Mouse (Mus musculus) brain, embryonic 14.5 days (tissue): Measurements from ENCODE around the gene Maml2.

Experiments used
- CTCF ChIP-seq: fragments of 200-500 bp; IDR thresholded peaks from 2 replicates; pipeline ENCODE4 v1.5.1; 2012; ENCODE audit warnings: inconsistent platforms, mild to moderate bottlenecking, moderate library complexity, borderline replicate concordance; ENCODE audit not compliant: insufficient read depth, insufficient read length; ENCODE audit errors: extremely low read depth
- POLR2A ChIP-seq: fragments of 200-500 bp; IDR thresholded peaks from 2 replicates; pipeline ENCODE4 v1.6.1; 2012; ENCODE audit warnings: mild to moderate bottlenecking, inconsistent platforms, borderline replicate concordance; ENCODE audit not compliant: poor library complexity, insufficient read depth, insufficient read length, severe bottlenecking; ENCODE audit errors: extremely low read depth

- TF ChIP-seq CTCF = no peak
- peak; percentile 97 for TF ChIP-seq POLR2A
Observed at GRCm38 (mm10) chr9:13748798-13749674, 451.3 kb downstream of the Maml2 start.
